Mouse (Mus musculus): ENCODE results near the gene Il10rb.
"Not testable (repeated sequence)": the region's sequence is repeated elsewhere in the genome, so short reads cannot be mapped to it uniquely, and the experiment has no call there.

Gene Il10rb

GRCm38 (mm10) chr16:91415391-91416189, 9.6 kb downstream of the Il10rb start:
- in situ Hi-C loops (cut with MboI, MseI): no loop called here

GRCm38 (mm10) chr16:91416357-91416756, 10.4 kb downstream of the Il10rb start:
- in situ Hi-C loops (cut with MboI, MseI): no loop called here

DNA sequence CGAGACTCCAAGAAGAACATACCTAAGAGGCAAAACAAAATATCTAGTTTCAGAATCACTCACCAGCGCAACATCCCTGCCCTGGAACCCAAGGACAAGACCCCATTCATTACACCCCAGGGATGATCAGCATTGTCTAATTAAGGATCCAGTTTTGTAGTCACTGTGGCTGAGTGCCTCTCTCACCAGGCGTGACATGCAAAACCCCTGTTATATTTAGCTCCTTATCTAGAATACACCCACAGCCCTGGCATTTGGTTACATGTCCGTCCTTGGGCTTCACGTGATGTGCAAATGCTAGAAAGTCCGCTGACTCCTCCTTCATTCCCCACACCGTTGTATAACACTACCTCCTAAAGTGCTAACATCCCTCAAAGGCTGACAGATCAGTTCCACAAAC, 11.0 kb downstream of the Il10rb start:
- in situ Hi-C loops (cut with MboI, MseI): no loop called here

DNA sequence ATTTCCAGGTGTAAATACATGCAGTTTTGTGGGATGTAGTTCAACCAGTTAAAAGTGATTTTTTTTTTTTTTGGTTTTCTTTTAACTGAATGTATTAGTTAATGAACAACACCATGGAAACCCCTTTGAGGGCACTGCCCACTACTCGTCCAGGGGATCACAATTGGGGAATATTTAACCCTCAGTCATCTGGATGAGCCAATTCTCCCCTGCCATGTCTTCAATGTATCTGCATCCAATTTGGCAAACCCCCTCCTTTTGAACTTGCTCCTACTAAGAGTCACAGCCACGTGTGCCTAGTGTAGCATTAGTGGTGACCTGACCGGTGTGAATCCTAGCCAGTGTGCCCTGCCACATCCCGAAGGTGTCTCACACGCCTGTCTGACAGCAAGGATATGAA, 12.6 kb downstream of the Il10rb start:
- in situ Hi-C loops (cut with MboI, MseI): no loop called here

- in situ Hi-C loops (cut with MboI, MseI): no loop called here
Observed at GRCm38 (mm10) chr16:91425816-91426215, 19.9 kb downstream of the Il10rb start.

- in situ Hi-C loops (cut with MboI, MseI): no loop called here
Observed at GRCm38 (mm10) chr16:91426586-91426985, 20.6 kb downstream of the Il10rb start.

- in situ Hi-C loops (cut with MboI, MseI): no loop called here
Observed at GRCm38 (mm10) chr16:91427461-91427860, 21.5 kb downstream of the Il10rb start.

GRCm38 (mm10) chr16:91428259-91428865, 22.4 kb downstream of the Il10rb start:
- in situ Hi-C loops (cut with MboI, MseI): no loop called here

DNA sequence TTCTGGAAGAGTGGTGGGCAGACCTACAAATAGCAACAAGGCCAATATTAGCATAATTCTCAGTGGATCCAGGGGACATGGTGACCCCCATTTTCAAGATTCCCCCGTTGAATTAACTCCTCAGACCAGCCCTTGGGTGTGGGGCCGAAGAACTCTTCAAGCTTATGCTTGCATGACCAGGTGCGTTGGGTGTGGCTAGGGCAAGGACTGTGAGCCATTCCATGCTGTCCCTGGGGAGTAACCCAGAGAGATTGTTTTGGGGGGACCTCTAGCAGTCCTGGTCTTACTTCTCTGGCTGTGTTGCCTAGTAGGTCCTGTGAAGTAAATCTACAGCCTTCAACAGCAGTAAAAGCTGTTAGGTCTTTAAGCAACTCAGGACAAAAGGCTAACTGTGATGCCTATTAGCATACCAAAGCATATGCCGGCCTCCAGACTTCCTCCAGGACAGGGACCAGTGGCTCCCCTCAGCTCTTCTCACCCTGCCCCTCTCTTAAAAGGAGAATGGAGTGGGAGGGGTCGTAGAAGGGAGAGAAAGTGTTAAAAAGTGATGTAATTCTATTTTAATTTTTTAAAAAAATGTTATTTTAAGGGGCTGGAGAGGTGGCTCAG, 26.9 kb downstream of the Il10rb start:
- in situ Hi-C loops (cut with MboI, MseI): no loop called here

DNA sequence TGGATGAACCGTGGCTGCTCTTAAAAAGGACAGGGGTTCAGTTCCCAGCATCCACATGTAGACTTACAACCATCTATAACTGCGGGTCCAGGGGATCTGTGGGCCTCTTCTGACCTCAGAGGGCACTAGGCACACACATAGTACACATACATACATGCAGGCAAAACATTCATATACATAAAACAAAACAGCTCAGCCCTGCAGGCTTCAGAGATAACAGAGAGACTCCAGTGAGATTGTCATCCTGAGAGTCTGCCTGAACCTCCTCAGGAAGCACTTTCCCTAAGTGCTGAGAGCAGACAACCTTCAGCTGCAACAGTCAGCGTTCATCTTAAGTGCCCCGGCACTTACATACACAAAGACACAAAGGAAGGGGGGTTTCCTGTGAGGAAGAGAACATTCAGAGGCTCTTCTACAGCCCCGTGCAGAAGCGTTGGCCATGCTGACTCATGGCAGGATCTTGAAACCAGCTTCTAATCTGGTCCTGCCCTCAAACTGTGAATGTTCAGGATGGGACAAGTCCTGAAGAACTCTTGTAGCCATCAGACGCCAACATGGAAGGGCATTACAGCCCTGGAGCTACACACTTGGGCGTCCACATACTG, 27.5 kb downstream of the Il10rb start:
- in situ Hi-C loops (cut with MboI, MseI): no loop called here

GRCm38 (mm10) chr16:91434119-91434518, 28.2 kb downstream of the Il10rb start:
- in situ Hi-C loops (cut with MboI, MseI): no loop called here

DNA sequence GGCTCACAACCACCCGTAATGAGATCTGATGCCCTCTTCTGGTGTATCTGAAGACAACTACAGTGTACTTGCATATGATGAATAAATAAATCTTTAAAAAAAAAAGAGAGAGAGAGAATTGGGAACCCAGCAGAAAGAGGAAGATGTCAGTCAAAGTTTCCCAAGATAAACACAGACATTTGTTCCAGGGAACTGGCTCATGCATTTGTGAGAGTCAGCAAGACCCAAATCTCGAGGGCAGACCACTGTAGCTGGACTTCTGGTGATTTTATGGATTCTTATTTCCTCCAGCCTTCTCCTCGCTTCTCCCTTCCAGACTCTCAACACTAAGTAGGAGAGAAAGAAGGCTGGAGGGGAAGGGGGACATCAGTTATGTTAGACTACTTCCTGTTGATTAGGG, 32.1 kb downstream of the Il10rb start:
- in situ Hi-C loops (cut with MboI, MseI): no loop called here

DNA sequence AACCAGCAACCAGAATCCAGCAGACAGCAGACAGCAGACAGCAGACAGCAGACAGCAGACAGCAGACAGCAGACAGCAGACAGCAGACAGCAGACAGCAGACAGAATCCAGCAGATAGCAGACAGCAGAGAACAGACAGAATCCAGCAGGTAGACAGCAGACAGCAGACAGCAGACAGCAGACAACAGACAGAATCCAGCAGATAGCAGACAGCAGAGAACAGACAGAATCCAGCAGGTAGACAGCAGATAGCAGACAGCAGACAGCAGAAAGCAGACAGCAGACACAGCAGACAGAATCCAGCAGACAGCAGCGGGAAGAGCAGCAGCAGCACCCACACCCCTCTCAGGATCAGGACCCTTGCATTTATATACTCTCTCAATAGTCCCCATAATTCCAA, 32.6 kb downstream of the Il10rb start:
- in situ Hi-C loops (cut with MboI, MseI): not testable (repeated sequence)

DNA sequence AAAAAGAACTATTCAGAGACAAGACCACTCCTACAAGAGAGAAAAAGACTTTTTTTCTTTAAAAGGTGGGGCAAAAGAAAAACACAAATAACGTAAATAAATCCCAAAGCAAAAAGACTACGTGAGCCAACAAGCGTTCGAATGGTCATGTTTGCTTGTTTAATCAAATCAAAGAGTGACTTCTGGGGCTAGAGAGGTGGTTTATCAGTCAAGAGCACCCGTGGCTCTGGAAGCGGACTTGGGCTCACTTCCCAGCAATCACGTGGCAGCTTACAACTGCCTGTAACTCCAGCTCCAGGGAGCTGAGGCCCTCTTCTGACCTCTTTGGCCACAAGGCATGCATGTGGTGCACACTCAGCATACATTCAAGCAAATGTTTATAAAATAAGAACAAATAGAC, 35.4 kb downstream of the Il10rb start:
- in situ Hi-C loops (cut with MboI, MseI): no loop called here

GRCm38 (mm10) chr16:91441811-91442240, 35.9 kb downstream of the Il10rb start:
- in situ Hi-C loops (cut with MboI, MseI): no loop called here

DNA sequence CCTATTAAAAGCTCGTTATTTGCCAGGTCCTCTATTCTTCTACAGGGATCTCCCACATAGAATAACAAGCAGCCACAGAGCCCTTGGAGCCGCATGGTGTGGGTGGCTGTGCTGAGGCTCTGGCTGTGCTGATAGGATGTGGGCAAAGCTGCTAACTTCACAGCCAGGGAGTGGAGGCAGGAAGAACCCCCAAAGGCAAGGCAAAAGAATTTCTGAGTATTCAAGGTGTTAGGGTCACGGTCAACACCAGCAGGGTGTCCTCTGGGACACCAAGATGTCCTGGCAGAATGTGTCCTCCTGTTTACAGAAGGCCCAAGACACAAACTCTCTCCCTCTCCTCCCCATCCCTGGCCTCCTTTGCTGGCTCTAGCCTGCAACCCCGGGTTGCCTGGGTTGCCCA, 36.5 kb downstream of the Il10rb start:
- in situ Hi-C loops (cut with MboI, MseI): no loop called here

- in situ Hi-C loops (cut with MboI, MseI): no loop called here
Observed at GRCm38 (mm10) chr16:91443211-91443611, 37.2 kb downstream of the Il10rb start.

- in situ Hi-C loops (cut with MboI, MseI): no loop called here
Observed at GRCm38 (mm10) chr16:91444847-91445246, 38.9 kb downstream of the Il10rb start.

GRCm38 (mm10) chr16:91445566-91445965, 39.6 kb downstream of the Il10rb start:
- in situ Hi-C loops (cut with MboI, MseI): no loop called here

DNA sequence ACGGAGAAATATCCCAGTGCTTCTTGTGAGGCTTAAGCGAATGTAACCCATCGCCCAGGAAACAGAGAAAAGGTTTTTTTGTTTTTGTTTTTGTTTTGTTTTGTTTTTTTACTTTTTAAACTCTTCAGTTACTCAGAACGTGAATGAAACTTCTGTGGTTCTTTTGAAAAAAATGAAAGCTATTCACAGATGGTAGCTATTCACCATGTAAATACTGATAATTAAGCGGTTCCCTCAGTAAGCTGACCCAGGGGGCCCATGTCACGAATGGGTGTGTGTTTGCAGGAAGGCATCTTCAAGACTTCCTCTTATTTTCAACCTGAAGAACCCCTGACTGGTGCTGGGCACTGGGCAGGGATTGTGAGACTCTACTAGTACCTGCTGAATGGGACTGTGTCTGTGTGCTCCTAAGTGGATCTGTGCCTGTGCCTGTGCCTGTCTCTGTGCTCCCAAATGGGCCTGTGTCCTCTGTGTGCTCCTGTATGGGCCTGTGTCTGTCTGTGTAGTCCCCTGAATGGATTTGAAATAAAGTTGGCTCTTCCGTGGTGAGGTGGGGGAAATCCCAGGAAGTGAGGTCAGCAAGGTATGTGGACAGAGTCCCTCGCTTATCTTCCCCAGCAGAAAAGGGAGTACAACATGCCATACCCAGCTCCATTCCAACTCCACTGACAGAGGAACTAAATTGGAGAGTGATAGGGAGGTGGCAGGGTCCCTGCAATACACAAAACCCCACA, 41.0 kb downstream of the Il10rb start:
- in situ Hi-C loops (cut with MboI, MseI): no loop called here

GRCm38 (mm10) chr16:91447512-91447900, 41.5 kb downstream of the Il10rb start:
- in situ Hi-C loops (cut with MboI, MseI): no loop called here

- in situ Hi-C loops (cut with MboI, MseI): no loop called here
Observed at GRCm38 (mm10) chr16:91448088-91448487, 42.1 kb downstream of the Il10rb start.

All from T-helper 1 cell (primary cell).